Mouse (Mus musculus): ENCODE data around the gene Ing1.

Gene Ing1

DNA sequence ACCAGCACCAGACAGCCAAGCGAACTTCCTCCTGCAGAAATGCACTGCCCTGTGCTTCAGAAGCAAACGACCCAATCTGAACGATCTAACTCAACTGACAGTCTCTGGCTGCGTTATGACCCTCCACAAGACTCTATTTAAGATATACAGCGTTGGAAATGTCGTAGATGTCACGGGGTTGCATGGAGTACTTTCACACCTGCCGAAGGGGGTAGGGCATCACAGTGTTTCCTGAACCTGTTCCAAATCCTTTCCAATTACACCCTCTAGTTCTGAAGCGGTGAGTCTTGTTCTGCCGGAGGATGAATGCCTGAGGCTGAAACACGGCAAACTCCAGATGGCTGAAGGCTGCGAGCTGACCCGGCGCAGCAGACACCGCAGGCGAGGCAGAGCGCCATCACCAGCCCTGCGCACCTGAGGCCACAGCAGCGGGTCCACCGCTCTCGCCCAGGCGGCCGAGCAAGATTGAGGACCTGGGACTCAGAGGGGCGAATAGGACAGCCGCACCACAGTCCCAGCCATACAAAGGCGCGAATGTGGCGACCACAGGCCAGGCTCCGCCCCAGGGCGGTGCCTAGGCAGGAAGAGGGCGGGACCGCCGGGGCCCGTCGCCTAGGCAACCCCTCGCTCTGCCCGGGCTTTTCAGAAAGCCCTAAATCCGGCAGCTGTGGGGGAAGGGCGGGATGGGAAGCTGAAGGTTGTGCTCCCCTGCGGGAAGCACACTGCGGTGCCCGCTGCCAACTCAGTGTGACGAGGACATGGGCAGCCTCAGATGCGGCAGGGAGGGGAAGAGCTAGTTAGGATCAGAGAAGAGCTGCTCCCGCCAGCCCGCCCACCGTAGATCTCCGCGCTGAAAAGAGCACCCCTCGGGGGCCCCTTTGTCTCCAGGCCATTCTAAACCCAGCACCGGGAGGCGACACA is at the start of gene Ing1:
Gene Ing1, plus strand, starts transcription at position 773 of the 921 bp plus-strand sequence.
- peak; percentile 95 for DNase-seq (ENCODE audit: low spot score)

DNA sequence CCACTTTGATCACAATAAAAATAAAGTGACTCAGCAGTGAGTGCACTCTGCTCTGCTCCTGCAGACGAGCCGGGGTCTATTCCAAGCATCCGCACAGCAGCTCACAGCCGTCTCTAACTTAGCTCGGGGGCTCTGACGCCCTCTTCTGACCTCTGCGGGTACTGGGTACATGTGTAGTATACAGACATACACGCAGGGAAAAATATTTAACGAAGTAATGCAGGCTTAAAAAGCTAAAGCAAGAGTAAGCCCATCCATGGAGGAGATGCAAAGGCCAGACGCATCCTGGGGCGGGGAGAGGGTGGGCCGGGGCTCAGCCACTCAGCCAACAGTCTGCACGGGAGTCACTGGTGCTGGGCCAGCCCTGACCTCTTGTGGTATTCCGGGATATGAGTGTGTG is 49.3 kb upstream of the Ing1 start:
- no peak for DNase-seq (ENCODE audit: low spot score)

DNA sequence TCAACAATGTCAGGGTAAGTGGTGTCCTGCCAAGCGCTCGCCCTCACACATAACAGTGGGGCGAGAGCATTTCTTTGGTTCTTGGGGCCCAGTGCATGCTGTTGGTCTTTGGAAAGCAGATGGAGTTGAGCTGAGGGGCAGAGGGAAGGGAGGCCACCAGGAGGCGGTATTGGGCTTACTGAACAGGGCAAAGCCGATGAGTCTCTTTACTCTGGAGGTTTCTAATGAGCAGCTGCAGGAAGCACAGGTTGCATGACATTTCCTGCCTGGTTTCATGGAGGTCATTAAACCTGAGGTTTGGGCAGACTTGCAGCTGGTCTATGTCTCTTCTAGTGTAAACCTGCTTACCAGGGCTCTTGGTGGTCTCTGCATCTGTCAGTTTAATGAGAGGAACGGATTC is 48.6 kb upstream of the Ing1 start:
- peak; percentile 59 for DNase-seq (ENCODE audit: low spot score)

DNA sequence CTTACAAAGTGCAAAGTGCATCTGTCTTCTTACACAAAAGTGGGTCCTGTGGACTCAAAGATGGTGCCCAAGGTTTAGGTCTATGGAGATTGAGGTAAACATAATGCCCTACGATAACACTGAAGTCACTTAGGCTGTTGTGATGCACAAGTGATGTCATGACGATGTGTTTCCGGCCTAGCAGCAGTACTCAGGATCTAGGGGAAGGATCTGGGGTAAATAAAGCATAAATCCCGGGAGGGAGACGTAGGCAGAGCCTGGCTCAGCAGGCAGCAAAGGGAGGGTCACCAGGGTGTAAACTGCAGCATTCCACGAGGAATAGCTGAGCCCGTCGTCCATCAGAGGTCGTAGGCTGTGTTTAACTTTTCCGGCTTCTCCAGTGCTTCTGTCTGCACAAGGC is 46.5 kb upstream of the Ing1 start:
- no peak for DNase-seq (ENCODE audit: low spot score)

DNA sequence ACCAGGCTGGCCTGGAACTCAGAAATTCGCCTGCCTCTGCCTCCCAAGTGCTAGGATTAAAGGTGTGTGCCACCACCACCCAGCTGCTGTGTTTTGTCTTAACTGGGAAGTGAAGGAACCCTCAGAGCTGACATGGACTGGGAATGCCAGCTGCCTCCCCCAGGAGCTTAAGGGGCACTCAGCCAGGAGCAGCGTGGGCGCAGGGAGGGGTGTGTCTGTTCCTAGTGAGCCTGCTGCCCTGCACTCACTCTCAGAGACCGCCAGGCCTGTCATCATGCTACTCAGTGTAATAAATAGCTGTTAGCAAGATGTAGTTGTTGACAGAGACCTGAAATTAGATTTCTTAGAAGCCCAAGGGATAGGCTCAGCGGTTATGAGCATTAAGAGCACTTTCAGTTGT is 44.4 kb upstream of the Ing1 start:
- no peak for DNase-seq (ENCODE audit: low spot score)

DNA sequence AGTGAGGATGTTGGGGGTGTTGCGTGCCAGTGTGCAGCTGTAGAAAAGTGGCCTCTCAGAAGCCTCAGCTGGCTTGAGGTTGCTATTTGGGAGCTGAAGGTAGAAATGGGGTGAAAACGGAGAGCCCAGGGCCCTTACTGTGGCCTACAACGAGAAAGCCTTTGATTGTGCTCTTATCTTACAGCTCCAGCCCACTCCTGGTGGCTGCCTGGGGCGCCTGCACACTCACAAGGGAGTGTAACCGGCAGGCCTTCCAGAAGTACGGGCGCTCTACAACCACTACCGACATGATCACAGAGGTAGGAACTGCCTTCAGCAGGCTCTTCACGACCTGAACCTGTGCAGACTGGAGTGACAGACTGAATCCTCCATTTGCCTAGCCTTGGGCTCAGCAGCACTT is 42.7 kb upstream of the Ing1 start:
- DNase-seq (ENCODE audit: low spot score), result no peak

DNA sequence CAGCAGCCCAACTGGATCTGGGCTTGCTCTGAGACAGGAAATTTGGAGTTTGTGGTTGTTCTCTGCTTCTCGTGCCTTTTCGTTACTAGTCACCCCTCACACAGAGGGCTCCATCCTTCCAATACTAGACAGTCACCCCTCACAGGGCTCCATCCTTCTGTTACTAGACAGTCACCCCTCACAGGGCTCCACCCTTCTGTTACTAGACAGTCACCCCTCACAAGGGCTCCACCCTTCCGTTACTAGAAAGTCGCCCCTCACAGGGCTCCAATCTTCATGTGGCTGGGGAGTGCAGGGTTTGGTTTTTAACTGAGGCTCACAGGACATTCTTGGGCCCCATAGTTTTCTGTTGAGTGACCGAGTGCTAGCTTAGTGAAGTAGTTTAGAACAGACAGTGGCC is 42.1 kb upstream of the Ing1 start:
- no peak for DNase-seq (ENCODE audit: low spot score)

DNA sequence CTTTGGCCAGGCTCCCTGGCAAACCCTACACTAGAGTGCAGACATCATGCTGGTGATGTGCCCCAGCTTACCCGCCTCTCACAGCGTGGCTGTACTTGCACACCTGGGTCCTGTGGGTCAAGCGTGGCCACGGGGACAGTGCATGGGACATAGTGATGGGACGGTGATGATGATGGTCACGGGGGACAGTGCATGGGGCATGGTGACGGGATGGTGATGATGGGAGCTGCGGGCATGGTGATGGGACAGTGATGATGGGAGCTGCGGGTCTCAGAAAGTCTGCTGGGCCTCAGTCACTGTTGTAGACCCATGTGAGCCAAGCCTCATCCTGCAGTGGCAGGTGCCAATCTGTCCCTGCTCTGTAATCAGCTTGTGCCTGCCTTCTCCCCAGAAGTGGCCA is 39.1 kb upstream of the Ing1 start:
- no peak for DNase-seq (ENCODE audit: low spot score)

DNA sequence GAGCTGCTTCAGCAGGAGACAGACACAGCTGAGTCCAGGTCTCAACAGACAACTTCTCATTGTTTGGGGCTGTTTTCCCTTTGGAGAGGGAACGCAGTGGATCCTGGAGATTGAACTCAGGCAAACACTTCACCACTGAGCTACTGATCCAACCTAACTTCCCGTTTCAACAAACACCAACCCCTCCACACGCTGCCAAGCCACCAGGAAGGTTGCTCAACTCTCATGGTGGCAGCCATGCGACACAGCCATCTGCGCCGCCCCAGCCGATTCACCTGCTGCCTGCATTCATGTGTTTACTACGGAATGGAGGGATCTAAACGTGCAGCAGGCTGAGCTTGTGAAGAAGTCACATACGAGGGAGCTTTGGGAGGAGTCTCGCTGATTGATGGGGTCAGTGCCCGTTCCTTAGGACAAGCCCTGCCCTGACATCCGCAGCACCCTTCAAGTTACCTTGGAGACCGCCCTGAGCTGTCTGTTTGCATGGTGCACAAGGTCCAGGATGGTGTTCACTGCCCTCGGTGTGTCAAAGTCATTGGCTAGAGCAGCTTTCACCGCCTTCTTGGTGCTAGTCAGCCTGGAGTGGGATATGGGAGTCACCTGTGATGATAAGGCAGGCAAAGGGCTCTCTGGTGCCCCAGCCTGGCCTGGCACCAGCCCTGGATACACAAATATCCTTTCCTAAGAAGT is 37.9 kb upstream of the Ing1 start:
- no peak for DNase-seq (ENCODE audit: low spot score)

DNA sequence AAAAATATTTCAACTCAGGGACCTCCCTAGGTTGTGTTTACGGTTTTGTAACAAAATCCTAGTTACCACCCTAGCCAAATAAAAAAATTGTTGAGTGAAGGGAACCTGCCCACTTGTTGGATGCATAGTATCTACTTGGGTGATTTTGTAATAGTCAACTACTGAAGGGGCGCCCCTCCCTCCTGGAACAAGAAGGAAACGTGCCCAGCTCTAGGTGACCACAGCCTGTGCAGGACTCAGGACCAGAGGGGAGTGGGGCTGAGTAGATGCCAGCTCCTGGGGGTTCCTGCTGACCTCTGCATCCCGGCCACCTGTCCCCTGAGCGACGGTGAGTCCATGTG is 37.3 kb upstream of the Ing1 start:
- no peak for DNase-seq (ENCODE audit: low spot score)

DNA sequence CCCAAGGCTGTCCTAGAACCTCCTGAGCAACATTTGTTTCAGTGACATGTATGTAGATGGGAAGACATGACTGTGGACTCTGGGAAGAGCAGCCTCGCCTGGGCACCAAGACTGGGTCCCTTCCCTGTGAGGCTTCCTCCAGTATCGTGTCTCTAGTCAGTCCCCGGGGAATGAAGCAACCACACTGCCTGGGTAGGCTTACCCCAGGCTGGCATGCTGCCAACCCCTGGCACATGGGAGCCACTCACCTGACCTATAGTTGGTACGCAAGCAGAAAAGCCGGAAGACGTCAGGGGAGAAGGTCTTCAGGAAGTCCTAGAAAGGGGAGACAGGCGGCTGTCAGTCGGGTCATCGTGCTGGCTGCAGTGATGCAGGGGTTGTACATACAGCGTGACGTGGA is 36.7 kb upstream of the Ing1 start:
- no peak for DNase-seq (ENCODE audit: low spot score)

DNA sequence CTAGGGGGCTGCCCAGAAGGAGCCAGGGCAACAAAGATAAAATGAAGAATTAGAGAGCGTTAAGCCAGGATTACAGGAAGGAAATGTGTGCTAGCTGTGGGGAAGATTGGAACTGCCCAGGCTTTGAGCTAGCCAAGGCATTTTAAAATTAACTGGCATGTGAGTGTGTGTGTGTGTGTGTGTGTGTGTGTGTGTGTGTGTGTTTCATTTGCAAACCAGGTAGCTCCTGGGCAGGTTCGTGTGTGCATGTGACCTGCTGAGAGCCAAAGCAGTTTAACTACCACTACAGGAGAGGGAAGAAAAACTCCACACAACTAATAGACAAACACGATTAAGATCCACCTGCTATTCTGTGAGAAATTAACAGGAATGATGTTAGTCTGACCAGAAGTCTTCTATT is 32.0 kb upstream of the Ing1 start:
- DNase-seq (ENCODE audit: low spot score), result no peak

DNA sequence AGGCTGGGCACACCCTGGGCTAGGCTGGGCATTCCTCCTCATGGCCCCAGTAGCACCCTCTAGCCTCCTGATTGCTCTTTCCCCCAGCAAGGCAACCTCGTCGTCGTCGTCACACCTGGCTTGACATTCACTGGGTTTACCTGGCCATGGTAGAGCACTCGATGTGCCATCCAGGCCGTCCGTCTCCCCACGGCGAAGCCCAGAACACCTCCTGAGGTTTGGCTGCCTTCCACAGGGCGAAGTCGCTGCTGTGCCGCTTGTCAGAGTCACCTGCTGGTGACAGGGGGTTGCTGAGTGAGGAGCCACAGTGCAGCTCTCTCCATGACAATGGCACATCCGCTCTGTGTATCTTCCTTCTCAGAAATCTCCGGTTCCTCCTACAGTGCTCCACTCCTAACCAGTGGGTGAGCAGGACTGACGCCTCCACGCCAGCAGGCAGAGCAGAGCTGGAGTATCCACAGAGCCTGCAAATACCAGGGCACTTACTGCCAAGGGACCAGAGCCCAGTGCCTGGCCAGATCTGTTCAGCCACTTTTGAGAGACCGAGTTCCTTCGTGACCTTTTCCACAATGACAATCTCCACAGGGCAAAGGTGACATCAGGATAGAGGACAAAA is 25.1 kb upstream of the Ing1 start:
- DNase-seq (ENCODE audit: low spot score), result peak; percentile 20

DNA sequence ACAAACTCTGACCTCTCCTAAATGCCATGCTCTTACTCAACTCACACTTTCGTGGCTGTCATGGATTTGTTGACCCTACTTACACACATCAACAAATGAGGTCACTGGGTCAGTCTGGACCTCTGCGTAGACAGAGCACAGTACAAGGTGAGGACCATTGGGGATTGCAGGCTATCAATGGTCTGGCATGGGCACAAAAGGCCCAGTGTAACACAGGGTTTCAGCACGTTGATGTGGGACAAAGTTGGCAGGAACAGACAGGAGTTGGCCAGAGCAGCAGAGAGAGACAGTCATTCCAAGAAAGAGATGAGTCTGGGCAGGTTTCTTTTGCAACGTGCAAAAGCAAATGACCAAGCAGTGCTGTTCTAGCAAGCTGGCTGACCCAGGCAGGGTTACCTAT is 24.5 kb upstream of the Ing1 start:
- DNase-seq (ENCODE audit: low spot score), result no peak

DNA sequence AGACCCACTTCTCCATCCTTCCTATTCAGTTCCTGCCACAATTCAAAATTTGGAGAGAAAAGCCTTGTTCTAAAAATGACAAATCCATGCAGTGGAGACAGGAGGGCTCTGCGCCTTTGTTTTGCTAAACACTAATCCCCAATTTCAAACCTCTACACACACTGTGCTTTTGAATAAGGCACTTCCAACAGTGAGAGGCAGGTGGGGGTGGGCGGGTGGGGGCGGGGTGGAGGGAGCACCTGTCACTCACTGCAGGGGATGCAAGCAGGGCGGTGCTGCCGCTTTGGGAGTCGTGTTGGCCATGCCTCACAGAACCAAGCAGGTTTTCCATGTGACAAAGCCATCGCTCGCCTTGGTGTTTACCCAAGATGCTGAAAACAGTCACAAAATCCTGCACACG is 20.9 kb upstream of the Ing1 start:
- DNase-seq (ENCODE audit: low spot score), result no peak

DNA sequence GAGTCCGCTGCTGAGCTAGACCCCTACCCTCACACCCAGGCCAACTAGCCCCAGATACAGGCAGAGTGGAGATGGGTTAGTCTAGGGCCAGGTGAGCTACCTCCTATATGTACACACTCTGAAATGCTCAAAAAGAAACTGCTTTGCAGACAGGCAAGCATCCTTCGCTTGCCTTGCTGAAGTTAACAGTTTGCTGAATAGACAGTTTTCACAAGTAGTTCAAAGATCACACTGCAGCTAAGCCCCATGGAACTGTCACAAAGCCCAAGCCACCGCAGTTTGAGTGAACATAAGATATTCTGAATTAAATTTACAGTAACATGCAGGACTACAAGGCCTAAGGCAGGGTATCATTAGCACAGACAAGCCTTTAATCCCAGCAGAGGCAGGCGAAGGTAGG is 16.3 kb upstream of the Ing1 start:
- no peak for DNase-seq (ENCODE audit: low spot score)

DNA sequence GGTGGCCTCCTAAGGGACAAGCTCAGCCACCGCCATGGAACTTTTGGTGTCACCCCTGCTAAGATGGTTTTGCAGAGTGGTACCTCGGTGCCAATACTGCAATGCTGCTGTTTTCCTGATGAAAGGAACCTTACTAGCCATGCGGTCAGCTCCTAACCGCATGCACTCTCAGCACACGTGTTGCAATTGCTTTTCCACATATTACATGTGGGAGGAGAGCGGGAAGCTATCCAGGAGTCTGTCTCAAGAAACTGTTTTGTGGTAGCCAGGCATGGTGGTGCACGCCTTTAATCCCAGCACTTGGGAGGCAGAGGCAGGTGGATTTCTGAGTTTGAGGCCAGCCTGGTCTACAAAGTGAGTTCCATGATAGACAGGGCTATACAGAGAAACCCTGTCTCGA is 15.2 kb upstream of the Ing1 start:
- DNase-seq (ENCODE audit: low spot score), result no peak

DNA sequence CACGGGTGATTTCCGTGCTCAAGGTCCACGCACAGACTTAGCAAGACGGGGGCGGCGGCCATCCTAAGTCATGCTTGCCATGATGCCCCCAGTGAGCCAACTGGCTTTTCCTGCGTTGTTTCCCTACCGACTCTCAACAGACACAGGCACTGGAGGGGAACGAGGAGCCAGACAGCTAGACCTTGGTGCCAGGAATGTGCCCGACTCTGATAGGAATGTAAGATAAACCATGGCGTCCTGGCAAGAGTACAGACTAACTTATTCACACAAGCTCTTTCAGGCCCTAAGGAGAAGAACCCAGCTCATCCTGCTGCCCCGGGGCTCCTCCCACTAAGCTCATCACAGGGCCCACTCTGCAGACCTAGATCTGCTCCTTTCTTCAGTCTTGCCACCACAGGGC is 13.3 kb upstream of the Ing1 start:
- DNase-seq (ENCODE audit: low spot score), result peak; percentile 35

DNA sequence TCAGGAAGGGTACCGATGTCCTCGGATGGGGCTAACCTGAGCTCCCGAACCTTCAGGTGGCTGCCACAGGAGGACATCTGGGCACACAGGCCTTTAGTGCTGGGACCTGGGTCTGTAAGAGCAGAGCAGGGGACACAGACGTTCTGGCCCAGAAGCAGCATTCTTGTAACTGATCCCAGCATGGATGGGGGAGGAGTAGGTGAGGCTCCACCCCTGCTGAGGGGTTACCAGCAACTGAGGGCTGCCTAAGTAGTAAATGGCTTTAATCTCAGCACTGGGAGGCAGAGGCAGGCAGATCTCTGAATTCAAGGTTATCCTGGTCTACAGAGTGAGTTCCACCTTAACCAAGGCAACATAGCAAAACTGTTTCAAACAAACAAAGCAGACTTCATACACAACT is 12.5 kb upstream of the Ing1 start:
- DNase-seq (ENCODE audit: low spot score), result no peak

DNA sequence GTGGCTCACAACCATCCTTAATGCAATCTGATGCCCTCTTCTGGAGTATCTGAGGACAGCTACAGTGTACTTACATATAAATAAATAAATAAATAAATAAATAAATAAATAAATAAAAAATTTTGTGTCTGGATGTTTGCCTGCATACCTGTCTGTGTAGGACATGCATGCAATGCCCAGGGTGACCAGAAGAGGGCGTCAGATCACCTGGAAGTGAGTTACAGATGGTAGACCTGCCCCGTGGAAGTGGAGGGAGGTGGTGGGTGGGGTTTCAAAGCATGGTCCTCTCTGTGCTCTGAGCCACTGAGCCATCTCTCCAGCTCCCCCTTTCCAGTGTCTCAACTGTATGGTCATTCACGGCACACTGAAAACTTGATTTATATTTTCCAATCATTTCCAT is 11.0 kb upstream of the Ing1 start:
- DNase-seq (ENCODE audit: low spot score), result peak; percentile 45

DNA sequence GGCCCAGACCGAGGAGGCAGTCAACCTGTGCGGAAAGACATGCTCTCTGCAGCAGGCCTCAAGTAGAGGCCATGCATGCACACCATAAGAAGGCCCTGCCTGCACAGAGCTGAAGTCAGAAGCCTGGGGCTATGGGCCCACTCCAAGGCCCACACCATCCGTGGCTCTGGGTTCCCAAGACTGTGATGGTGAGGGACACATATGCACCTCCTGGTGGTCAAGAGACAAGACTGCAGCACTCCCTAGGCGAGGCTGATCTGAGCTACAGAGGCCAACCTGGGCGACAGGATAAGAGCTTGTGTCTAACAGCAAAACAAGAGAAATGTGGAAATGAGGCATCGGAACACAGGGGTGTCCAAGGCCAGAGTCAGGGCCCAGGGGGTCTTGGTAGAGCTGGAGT is 8.3 kb upstream of the Ing1 start:
- DNase-seq (ENCODE audit: low spot score), result no peak

DNA sequence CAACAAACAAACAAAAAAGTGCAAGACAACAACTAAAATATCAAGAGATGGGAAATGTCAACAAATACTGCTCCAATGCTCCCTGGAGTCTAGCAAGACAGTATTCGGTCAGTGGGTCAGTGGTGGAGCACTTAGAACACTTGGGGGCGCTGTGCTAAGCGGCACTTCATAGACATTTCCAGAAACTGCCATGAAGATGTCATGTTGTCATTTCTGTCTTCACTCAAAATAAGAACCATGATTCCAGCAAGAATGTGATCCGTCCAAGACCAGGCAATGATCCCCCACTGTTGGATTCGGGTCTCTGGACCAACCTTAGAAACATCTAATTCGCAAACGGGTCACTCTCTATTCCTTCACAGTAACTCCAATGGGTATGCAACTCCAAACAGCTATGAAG is 5.7 kb upstream of the Ing1 start:
- DNase-seq (ENCODE audit: low spot score), result peak; percentile 39

DNA sequence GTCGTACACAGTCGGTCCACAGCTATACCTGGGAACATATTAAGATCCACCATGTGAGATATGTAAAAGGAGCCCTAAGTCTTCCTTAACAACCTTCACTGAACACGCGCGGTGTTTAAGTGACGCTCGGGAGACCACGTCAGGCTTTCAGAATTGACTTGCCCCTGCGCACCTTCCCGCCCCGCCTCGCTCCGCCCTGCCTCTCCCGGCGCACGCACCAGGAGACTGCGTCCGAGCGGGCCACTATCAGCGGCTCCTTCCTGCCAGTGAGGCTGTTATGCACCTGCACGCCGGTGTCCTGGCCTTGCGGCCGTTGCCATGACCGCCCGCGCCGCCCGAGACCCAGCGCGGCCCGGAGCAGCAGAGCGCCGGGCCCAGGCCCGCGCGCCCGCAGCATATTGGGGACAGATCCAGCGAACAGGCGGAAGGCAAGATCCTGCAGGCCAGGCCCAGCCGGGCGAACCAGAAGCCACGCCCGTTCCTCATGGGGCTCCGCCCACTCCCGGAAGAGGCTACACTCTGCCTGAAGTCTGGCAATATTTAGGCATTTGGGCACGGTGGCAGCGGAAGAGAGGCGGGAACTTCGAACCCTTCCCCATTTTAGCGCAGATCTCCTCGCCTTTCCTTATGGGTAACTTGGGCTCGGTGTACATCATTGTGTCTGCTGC is 5.0 kb upstream of the Ing1 start, which contains the start of gene Cars2:
Gene Cars2, minus strand, starts transcription at position 503 of the 668 bp plus-strand sequence.
- peak; percentile 96 for DNase-seq (ENCODE audit: low spot score)

Data from urinary bladder, postnatal 14 days (tissue).